Comparison of ENCODE assay signal across 19 mouse cellular contexts in genomic region chr13:24496353-24496752, GRCm38 (mm10).
"Had no signal": no experiment of that assay in that cellular context is flagged by ENCODE, and none has a peak within 500 bp of the region (broad histone marks: within the 10 kb centered on the region; RNA-seq: fewer than 3 reads in every experiment).

No protein-coding gene starts in this region.

- DNase-seq: kidney, adult 9 months; kidney, postnatal 14 days; kidney, postnatal 4 days; left cerebral cortex, postnatal 4 days; lung, adult 18-20 months; lung, postnatal 10 days; lung, postnatal 36 days; retina, postnatal 1 day; right cerebral cortex, postnatal 25 days; spleen, adult 18-20 months had no signal

- H3K9me3 ChIP-seq: limb, embryonic 12.5 days; limb, embryonic 15.5 days; lung, embryonic 15.5 days; midbrain, embryonic 13.5 days; neural tube, embryonic 13.5 days; stomach, embryonic 15.5 days had no signal

- H3K9ac ChIP-seq: limb, embryonic 12.5 days; limb, embryonic 15.5 days; liver, embryonic 14.5 days; lung, embryonic 15.5 days; midbrain, embryonic 13.5 days; neural tube, embryonic 13.5 days; stomach, embryonic 15.5 days had no signal

- H3K4me2 ChIP-seq: limb, embryonic 12.5 days; limb, embryonic 15.5 days; lung, embryonic 15.5 days; midbrain, embryonic 13.5 days; neural tube, embryonic 13.5 days; stomach, embryonic 15.5 days had no signal

- H3K27ac ChIP-seq: limb, embryonic 12.5 days; limb, embryonic 15.5 days; liver, embryonic 14.5 days; lung, embryonic 15.5 days; midbrain, embryonic 13.5 days; neural tube, embryonic 13.5 days; stomach, embryonic 15.5 days had no signal

- H3K4me1 ChIP-seq: limb, embryonic 12.5 days; limb, embryonic 15.5 days; lung, embryonic 15.5 days; stomach, embryonic 15.5 days had no signal

- H3K4me3 ChIP-seq: limb, embryonic 12.5 days; limb, embryonic 15.5 days; lung, embryonic 15.5 days; midbrain, embryonic 13.5 days; myocyte; neural tube, embryonic 13.5 days; stomach, embryonic 15.5 days had no signal

- ATAC-seq: midbrain, embryonic 13.5 days; midbrain, embryonic 16.5 days had no signal

- H3K36me3 ChIP-seq: limb, embryonic 12.5 days; limb, embryonic 15.5 days; lung, embryonic 15.5 days; midbrain, embryonic 13.5 days; neural tube, embryonic 13.5 days; stomach, embryonic 15.5 days had no signal

- H3K27me3 ChIP-seq: limb, embryonic 12.5 days; limb, embryonic 15.5 days; lung, embryonic 15.5 days; midbrain, embryonic 13.5 days; neural tube, embryonic 13.5 days; stomach, embryonic 15.5 days had no signal
